Mouse (Mus musculus): ENCODE measurements around the gene Rnf157. TPM values are rescaled to one million over a fixed set of nuclear protein-coding genes. Genes with fewer than 3 reads are reported as not detected.
"Not testable (repeated sequence)": the region's sequence is repeated elsewhere in the genome, so short reads cannot be mapped to it uniquely, and the experiment has no call there.

The Rnf157 gene
- polyA plus RNA-seq, 1 experiment from 2014 or later, result 31.3 TPM

GRCm38 (mm10) chr11:116432593-116433355, 19.9 kb upstream of the Rnf157 start:
- no peak overlapping the region for H3K27ac ChIP-seq
- WGBS, result 64% methylated on average over 8 of the region's 8 CpGs
- H3K4me1 ChIP-seq (replicated peaks), result peaks cover 38% of the 10 kb centered on the region
- no peaks in the 10 kb centered on the region for H3K9me3 ChIP-seq
- no peaks in the 10 kb centered on the region for H3K27me3 ChIP-seq
- ATAC-seq, result no peak
- H3K36me3 ChIP-seq, result peaks cover 21% of the 10 kb centered on the region
- no peak overlapping the region for H3K4me3 ChIP-seq (replicated peaks)
- H3K4me2 ChIP-seq (replicated peaks), result 0 out of 2 replicates have a peak overlapping the region, but pooled peaks have one; percentile 13
- H3K9ac ChIP-seq (replicated peaks), result no peak overlapping the region

GRCm38 (mm10) chr11:116432127-116432526, 19.3 kb upstream of the Rnf157 start:
- Histone ChIP-seq H3K27ac (no peak overlapping the region), H3K36me3 (peaks cover 14% of the 10 kb centered on the region), H3K4me1 (replicated peaks) (peaks cover 32% of the 10 kb centered on the region), H3K27me3 (no peaks in the 10 kb centered on the region), H3K4me2 (replicated peaks) (no peak overlapping the region), H3K9me3 (no peaks in the 10 kb centered on the region), H3K4me3 (replicated peaks) (no peak overlapping the region), H3K9ac (replicated peaks) (no peak overlapping the region)
- ATAC-seq, result no peak
- 51% methylated on average over 6 of the region's 6 CpGs for WGBS

DNA sequence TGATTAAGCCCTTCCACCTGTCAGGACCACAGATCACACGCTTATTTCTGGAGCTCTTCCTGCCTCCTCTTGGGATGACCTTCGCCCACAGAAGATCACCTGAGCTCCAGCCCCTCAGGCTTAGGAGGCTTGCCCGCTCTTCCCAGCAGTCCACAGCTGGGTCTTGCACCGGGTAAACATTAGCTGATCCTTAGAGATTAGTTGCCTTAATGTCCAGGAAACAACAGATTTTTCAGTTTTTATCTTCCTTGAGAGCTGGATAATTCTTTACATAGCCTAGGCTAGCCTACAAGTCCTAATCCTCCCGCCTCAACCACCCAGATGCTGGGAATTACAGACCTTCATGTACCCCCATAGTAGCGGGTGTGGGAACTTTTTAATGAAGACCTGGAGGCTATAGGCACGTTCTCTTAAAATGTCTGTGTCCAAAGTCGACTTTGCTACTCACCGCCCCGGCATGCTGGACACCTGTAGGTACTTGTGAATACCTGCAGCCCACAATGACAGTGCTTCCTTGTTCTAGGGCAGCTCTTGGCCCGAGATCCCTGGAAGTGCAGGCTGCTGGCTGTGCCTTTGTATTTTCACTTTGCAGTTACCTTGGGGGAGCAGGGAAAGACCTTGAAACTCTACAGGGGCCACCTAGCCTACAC, 18.7 kb upstream of the Rnf157 start:
- WGBS, result 55% methylated on average over 11 of the region's 11 CpGs
- Histone ChIP-seq H3K9ac (replicated peaks) (no peak overlapping the region), H3K4me1 (replicated peaks) (peaks cover 26% of the 10 kb centered on the region), H3K9me3 (no peaks in the 10 kb centered on the region), H3K4me2 (replicated peaks) (peak overlapping the region; percentile 8; the same call in 1 of the 2 replicates), H3K36me3 (peaks cover 8% of the 10 kb centered on the region), H3K27me3 (no peaks in the 10 kb centered on the region), H3K4me3 (replicated peaks) (no peak overlapping the region), H3K27ac (no peak overlapping the region)
- ATAC-seq, result no peak

DNA sequence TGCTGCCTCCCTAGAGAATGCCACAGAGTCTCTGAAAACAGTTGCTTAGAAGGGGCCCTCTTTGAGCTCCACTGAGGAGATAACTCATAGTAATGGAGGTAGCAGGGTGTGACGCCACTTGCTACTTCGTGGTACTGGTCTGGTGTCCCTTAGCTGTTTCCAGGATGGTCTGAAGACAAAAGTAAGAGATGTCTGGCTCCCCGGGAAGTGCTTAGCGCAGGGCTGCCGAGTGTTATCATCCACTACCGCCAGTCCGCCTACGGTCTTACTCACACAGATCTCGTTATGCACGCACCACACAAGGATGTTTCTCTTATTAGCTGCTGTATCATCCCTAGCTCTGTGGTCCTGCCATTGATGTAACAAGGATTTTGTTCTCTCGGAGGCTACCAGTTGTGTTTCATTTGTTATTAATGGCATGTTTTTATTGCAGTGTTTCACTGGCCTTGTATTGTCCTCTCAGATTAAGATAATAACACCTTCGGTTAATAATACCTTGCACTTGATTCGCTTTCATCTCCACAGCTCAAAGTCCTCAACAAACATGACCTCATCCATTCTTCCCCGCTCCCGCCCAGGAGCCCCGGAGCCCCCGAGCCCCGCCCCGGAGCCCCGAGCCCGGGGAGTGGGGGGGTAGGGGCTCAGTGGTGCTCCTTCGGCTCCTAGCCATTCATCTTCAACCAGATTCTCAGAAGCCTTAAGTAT, 18.0 kb upstream of the Rnf157 start:
- Histone ChIP-seq H3K9me3 (no peaks in the 10 kb centered on the region), H3K4me1 (replicated peaks) (peaks cover 19% of the 10 kb centered on the region), H3K27ac (no peak overlapping the region), H3K27me3 (no peaks in the 10 kb centered on the region), H3K36me3 (peaks cover 2% of the 10 kb centered on the region), H3K4me2 (replicated peaks) (peak overlapping the region; percentile 8; the same call in 1 of the 2 replicates), H3K9ac (replicated peaks) (no peak overlapping the region), H3K4me3 (replicated peaks) (no peak overlapping the region)
- no peak for ATAC-seq
- WGBS, result 30% methylated on average over 22 of the region's 22 CpGs

DNA sequence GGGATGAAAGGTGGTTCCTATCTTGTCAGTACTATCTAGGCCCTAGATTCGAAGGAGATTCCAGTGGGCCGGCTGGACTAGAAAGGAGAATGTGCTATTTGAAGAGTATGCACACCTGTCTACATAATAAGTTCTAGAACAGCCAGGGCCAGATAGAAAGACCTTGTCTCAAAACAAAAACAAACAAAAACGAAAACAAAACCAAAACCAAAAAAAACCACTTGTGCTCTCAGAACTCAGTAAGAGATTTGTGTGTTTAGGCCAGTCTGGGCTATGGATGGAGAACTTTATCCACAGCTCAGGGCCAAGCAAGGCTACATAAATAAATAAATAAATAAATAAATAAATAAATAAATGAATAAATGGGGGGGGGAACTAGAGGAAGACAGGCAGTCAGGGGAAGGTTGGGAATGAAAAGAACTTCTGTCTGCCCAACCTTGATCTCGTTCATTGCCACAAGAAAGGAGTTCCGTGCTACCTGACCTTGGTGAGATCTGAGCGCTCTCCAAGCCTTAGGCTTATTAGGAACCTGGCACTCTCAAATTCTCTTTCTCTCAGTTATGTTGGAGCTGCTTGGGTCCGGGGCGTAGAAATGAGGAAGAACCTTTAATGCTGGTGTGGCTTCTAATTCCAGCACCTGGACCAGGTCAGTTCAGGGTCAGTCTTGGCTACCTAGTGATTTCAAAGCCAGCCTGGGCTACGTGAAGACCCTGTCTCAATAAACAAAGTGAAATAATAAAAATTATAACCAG, 17.2 kb upstream of the Rnf157 start:
- Histone ChIP-seq H3K9ac (replicated peaks) (no peak overlapping the region), H3K27ac (no peak overlapping the region), H3K9me3 (no peaks in the 10 kb centered on the region), H3K4me1 (replicated peaks) (peaks cover 11% of the 10 kb centered on the region), H3K36me3 (no peaks in the 10 kb centered on the region), H3K4me3 (replicated peaks) (no peak overlapping the region), H3K4me2 (replicated peaks) (no peak overlapping the region), H3K27me3 (no peaks in the 10 kb centered on the region)
- 86% methylated on average over 9 of the region's 9 CpGs for WGBS
- ATAC-seq, result no peak

- ATAC-seq, result no peak
- Histone ChIP-seq H3K4me3 (replicated peaks) (no peak overlapping the region), H3K4me2 (replicated peaks) (no peak overlapping the region), H3K27ac (no peak overlapping the region), H3K9ac (replicated peaks) (no peak overlapping the region), H3K27me3 (no peaks in the 10 kb centered on the region), H3K4me1 (replicated peaks) (peaks cover 10% of the 10 kb centered on the region; the same call in 1 of the 2 replicates), H3K9me3 (no peaks in the 10 kb centered on the region), H3K36me3 (no peaks in the 10 kb centered on the region)
- WGBS, result 62% methylated on average over 13 of the region's 13 CpGs
These were observed 16.3 kb upstream of the Rnf157 start for GRCm38 (mm10) chr11:116428872-116429859.

DNA sequence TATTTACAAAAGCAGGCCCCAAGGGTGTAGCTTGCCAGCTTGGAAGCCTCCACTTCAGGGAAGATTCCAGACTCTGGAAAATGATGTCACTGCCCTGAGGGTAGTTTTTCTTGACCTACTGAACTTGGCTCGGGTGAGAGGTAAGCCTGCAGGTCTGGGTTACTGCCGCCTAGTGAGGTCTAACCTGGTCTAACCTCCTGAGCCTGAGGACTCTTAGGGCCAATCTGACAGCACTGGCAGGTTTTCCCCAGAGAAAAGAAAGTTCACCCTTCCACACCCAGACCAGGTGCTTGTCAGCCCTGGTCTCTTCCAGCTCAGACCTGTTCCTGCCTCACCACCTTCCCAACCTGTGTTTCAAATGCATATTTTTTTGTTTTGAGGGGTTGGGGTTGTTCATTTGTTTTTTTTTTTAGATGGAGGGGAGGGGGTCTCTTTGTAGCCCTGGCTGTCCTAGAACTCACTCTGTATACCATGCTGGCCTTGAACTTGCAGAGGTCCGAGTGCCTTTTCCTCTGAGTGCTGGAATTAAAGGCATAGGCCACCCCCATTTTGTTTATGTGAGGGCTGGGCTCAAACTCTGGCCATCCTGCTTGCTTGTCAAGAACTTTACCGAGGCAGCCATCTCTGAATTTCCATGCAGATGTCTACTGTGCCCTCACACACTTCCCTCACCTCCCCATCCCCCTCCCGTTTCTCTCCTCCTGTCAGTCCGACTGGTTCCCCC, 14.2 kb upstream of the Rnf157 start:
- no peak overlapping the region for H3K27ac ChIP-seq
- no peak overlapping the region for H3K4me2 ChIP-seq (replicated peaks)
- ATAC-seq, result no peak
- H3K27me3 ChIP-seq, result no peaks in the 10 kb centered on the region
- peaks cover 10% of the 10 kb centered on the region; the same call in 1 of the 2 replicates for H3K4me1 ChIP-seq (replicated peaks)
- H3K9me3 ChIP-seq, result no peaks in the 10 kb centered on the region
- H3K4me3 ChIP-seq (replicated peaks), result no peak overlapping the region
- WGBS, result 79% methylated on average over 6 of the region's 6 CpGs
- H3K9ac ChIP-seq (replicated peaks), result no peak overlapping the region
- H3K36me3 ChIP-seq, result no peaks in the 10 kb centered on the region

GRCm38 (mm10) chr11:116426328-116426727, 13.5 kb upstream of the Rnf157 start:
- not testable (repeated sequence) for ATAC-seq; H3K9me3 ChIP-seq; H3K27me3 ChIP-seq; H3K36me3 ChIP-seq; H3K27ac ChIP-seq; H3K4me1 ChIP-seq (replicated peaks); H3K9ac ChIP-seq (replicated peaks); H3K4me2 ChIP-seq (replicated peaks); H3K4me3 ChIP-seq (replicated peaks)
- WGBS, result 87% methylated on average over 11 of the region's 11 CpGs

DNA sequence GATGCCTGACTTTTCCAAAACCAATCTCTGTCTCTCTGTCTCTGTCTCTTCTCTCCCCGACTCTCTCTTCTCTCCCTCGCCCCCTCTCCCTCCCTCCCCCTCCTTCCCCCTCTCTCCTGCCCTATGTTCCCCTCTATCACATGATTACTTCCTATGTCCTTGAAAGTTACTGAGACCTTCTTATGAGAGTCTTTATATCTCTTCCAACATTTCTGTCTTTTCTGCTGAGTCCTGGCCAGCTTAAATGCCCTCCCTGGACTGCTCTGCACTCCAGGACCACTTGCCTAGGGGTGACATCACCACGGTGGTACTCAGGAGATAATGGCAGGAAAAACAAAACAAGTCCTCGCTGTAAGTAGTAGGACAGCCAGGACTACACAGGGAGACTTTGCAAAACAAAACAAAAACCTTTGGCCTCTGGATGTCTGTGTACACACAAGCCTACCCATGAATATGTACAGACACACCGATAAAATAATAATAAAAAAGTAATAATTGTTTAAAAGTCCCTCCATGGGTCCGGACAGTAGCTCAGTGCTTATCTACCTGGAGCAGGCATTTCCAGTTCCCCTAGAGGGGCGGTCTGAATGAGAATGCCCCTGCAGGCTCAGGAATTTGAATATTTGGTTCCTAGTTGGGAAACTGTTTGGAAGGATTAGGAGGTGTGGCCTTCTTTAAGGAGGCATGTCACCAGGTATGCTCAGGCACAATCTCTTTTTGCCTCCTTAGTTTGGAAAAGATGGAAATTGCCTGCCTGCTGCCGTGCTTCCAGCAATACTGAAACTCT, 12.0 kb upstream of the Rnf157 start:
- Histone ChIP-seq H3K27ac (no peak overlapping the region), H3K9me3 (no peaks in the 10 kb centered on the region), H3K36me3 (no peaks in the 10 kb centered on the region), H3K9ac (replicated peaks) (no peak overlapping the region), H3K4me1 (replicated peaks) (no peaks in the 10 kb centered on the region), H3K4me3 (replicated peaks) (no peak overlapping the region), H3K27me3 (no peaks in the 10 kb centered on the region), H3K4me2 (replicated peaks) (no peak overlapping the region)
- WGBS, result 54% methylated on average over 8 of the region's 8 CpGs
- no peak for ATAC-seq
